Mouse (Mus musculus): Measurements from ENCODE around the gene Kif24. TPM values are rescaled to one million over a fixed set of nuclear protein-coding genes. Genes with fewer than 3 reads are reported as not detected.

The Kif24 gene
- total RNA-seq, 2 experiments from 2014 or later = 7.0 to 10.7 TPM

DNA sequence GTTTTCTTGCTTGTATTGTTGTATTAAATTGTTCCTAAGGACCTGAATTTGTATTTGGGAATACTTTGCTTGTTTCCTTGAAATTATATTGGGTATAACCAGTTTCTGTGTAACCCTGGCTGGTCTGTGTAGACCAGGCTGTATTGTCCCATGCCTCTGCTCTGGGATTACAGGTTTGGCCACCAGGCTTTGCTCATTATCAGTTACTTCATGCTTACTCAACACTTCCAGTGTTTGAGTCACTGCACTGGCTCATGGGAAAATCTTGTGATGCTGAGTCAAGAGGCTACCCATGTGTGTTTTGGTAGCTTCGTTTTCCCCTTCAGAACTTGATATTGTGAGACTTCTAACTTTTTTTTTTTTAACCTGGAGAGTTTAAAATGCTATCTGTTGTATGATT is 111.4 kb downstream of the Kif24 start:
- peak; percentile 41 for ATAC-seq (ENCODE audit: poor library complexity, severe bottlenecking)

- no peak for ATAC-seq (ENCODE audit: poor library complexity, severe bottlenecking)
Observed at GRCm38 (mm10) chr4:41352758-41353157, 111.9 kb downstream of the Kif24 start.

GRCm38 (mm10) chr4:41349199-41349591 is 115.5 kb downstream of the Kif24 start:
- ATAC-seq (ENCODE audit: poor library complexity, severe bottlenecking) = peak; percentile 11; the same call in 1 of the 2 replicates

DNA sequence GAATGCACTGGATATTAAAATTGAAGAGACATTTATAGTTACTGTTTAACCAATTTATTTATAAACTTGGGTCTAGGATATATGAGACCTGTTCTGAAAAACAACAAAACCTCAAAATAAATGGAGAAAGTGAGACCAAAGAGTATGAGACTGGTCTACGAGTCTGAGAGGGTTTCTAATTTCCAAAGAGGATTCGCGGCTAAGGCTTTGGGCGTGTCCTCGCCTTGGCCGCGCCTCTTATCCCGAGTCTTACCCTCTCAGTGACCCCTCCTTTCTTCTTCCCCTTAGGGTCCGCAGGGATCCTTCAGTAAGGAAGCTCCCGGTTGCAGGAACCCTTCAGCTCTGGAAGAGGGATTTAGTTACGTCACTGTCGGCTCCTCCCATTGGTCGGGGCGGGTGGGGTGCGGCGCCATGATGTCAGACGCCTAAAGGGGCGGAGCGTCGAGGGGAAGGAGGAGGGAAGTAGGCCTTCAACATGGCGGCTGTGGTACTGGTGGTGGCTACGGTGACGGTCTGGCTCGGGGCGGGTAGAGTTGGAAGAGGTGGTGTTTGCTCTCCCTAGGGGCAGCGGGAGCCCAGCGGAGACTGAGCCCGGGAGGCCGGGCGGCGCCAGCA is 116.0 kb downstream of the Kif24 start, which contains the start of gene Ubap1:
Gene Ubap1, plus strand, starts transcription at position 413 of the 615 bp plus-strand sequence.
- ATAC-seq (ENCODE audit: poor library complexity, severe bottlenecking) = peak; percentile 98

DNA sequence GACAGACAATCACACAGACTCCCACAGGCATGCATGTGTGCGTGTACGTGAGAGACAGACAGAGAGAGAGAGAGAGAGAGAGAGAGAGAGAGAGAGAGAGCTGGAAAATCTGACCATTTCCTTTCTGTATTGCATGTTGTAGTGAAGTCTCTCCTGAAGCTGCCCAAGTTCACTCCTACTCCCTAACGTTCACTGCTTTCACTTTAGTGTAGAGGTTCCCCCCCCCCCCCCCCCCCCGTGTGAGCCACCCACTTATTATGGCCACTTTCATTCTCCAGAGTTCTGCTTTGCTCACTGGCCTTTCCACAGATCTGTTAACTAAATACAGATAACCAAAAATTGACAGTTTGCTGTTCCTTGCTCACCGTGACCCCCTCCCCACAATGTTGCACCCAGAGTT is 116.8 kb downstream of the Kif24 start:
- ATAC-seq (ENCODE audit: poor library complexity, severe bottlenecking) = no peak

- no peak for ATAC-seq (ENCODE audit: poor library complexity, severe bottlenecking)
Observed at GRCm38 (mm10) chr4:41346011-41346410, 118.7 kb downstream of the Kif24 start.

- ATAC-seq (ENCODE audit: poor library complexity, severe bottlenecking) = no peak
Observed at GRCm38 (mm10) chr4:41340912-41341550, 123.7 kb downstream of the Kif24 start.

Other genes with a start within 250 kb of the Kif24 start
- 26.1 and 35.6 TPM in 2 replicates for gene Ubap2, start 189.7 kb downstream of the Kif24 start, total RNA-seq (2015)
- 11.3 and 12.3 TPM in 2 replicates for gene Ubap2, start 189.7 kb downstream of the Kif24 start, total RNA-seq (2017)
- 50.4 and 52.9 TPM in 2 replicates for gene Dcaf12, start 150.0 kb downstream of the Kif24 start, total RNA-seq (2015)
- 46.9 and 51.0 TPM in 2 replicates for gene Dcaf12, start 150.0 kb downstream of the Kif24 start, total RNA-seq (2017)
- gene Ubap1, start 115.9 kb downstream of the Kif24 start, total RNA-seq (2015) = 49.9 and 51.2 TPM in 2 replicates
- 43.6 and 47.6 TPM in 2 replicates for gene Ubap1, start 115.9 kb downstream of the Kif24 start, total RNA-seq (2017)
- gene Nudt2, start 264 bp upstream of the Kif24 start, total RNA-seq (2015) = 13.8 and 24.0 TPM in 2 replicates
- 19.6 and 20.9 TPM in 2 replicates for gene Nudt2, start 264 bp upstream of the Kif24 start, total RNA-seq (2017)
- gene AI464131, start 38.2 kb upstream of the Kif24 start, total RNA-seq (2015) = 0.04 TPM in 1 of 2 replicates, not detected in the other
- gene AI464131, start 38.2 kb upstream of the Kif24 start, total RNA-seq (2017) = 0.07 TPM in 1 of 2 replicates, not detected in the other
- gene 1110017D15Rik, start 52.4 kb upstream of the Kif24 start, total RNA-seq (2015) = not detected in 2 replicates
- not detected in 2 replicates for gene 1110017D15Rik, start 52.4 kb upstream of the Kif24 start, total RNA-seq (2017)
- gene Fam219a, start 104.7 kb upstream of the Kif24 start, total RNA-seq (2015) = 6.1 and 8.9 TPM in 2 replicates
- gene Fam219a, start 104.7 kb upstream of the Kif24 start, total RNA-seq (2017) = 1.7 and 3.1 TPM in 2 replicates
- gene Dnaic1, start 104.9 kb upstream of the Kif24 start, total RNA-seq (2015) = not detected in 2 replicates
- gene Dnaic1, start 104.9 kb upstream of the Kif24 start, total RNA-seq (2017) = not detected in 2 replicates
- not detected in 2 replicates for gene Enho, start 175.4 kb upstream of the Kif24 start, total RNA-seq (2015)
- gene Enho, start 175.4 kb upstream of the Kif24 start, total RNA-seq (2017) = not detected in 2 replicates
- gene Cntfr, start 232.2 kb upstream of the Kif24 start, total RNA-seq (2015) = not detected in 2 replicates
- not detected in 2 replicates for gene Cntfr, start 232.2 kb upstream of the Kif24 start, total RNA-seq (2017)
- gene Il11ra1, start 235.1 kb upstream of the Kif24 start, total RNA-seq (2015) = 12.9 and 13.4 TPM in 2 replicates
- gene Il11ra1, start 235.1 kb upstream of the Kif24 start, total RNA-seq (2017) = 50.2 and 52.1 TPM in 2 replicates
- gene Rpp25l, start 248.6 kb upstream of the Kif24 start, total RNA-seq (2015) = 15.8 and 18.2 TPM in 2 replicates
- gene Rpp25l, start 248.6 kb upstream of the Kif24 start, total RNA-seq (2017) = 15.5 and 26.2 TPM in 2 replicates